Mouse (Mus musculus) lung, postnatal 0 days (tissue): Measurements from ENCODE around the gene Cd19.

Experiments used
- CTCF ChIP-seq: IDR thresholded peaks from 2 replicates; pipeline ENCODE4 v1.5.1; 2016; ENCODE audit warnings: antibody characterized with exemption, mild to moderate bottlenecking
- EP300 ChIP-seq: IDR thresholded peaks from 2 replicates; pipeline ENCODE4 v1.6.1; 2016; ENCODE audit warnings: antibody characterized with exemption, mild to moderate bottlenecking, control low read depth

- TF ChIP-seq CTCF = no peak
- TF ChIP-seq EP300 = no peak
Observed at GRCm38 (mm10) chr7:126429503-126429898, 14.8 kb upstream of the Cd19 start.
